Mouse (Mus musculus) embryonic facial prominence, embryonic 13.5 days (tissue): ENCODE results near the gene Bloc1s2. TPM values are rescaled to one million over a fixed set of nuclear protein-coding genes. Genes with fewer than 3 reads are reported as not detected.
"Not testable (repeated sequence)": the region's sequence is repeated elsewhere in the genome, so short reads cannot be mapped to it uniquely, and the experiment has no call there.

Source experiments
- ATAC-seq: fragments of 200-750 bp; cut with Nextera tagmentation; 2 replicates; pipeline ENCODE4 v1.8.0; 2017; ENCODE audit warnings: low read depth; ENCODE audit not compliant: insufficient number of reproducible peaks, insufficient read depth, low FRiP score, low TSS enrichment
- H3K27ac ChIP-seq: fragments of 300-500 bp; sonication (generic); 2 replicates; pipeline ENCODE4 v1.5.1; 2015; ENCODE audit warnings: moderate library complexity, mild to moderate bottlenecking, inconsistent platforms
- H3K27me3 ChIP-seq: fragments of 300-500 bp; sonication (generic); 2 replicates; pipeline ENCODE4 v1.6.1; 2015; ENCODE audit warnings: mild to moderate bottlenecking, inconsistent platforms
- H3K36me3 ChIP-seq: fragments of 300-500 bp; sonication (generic); 2 replicates; pipeline ENCODE4 v1.6.1; 2015; ENCODE audit warnings: mild to moderate bottlenecking, inconsistent platforms
- H3K4me1 ChIP-seq: fragments of 300-500 bp; sonication (generic); 2 replicates; pipeline ENCODE4 v1.6.1; 2015; ENCODE audit warnings: inconsistent platforms
- H3K4me2 ChIP-seq: fragments of 300-500 bp; sonication (generic); 2 replicates; pipeline ENCODE4 v1.6.1; 2015; ENCODE audit warnings: moderate library complexity, mild to moderate bottlenecking, inconsistent platforms
- H3K4me3 ChIP-seq: fragments of 300-500 bp; sonication (generic); 2 replicates; pipeline ENCODE4 v1.5.1; 2015; ENCODE audit warnings: mild to moderate bottlenecking, inconsistent platforms
- H3K9ac ChIP-seq: fragments of 300-500 bp; sonication (generic); 2 replicates; pipeline ENCODE4 v1.6.1; 2015; ENCODE audit warnings: mild to moderate bottlenecking, inconsistent platforms
- H3K9me3 ChIP-seq: fragments of 300-500 bp; sonication (generic); 2 replicates; pipeline ENCODE4 v1.6.1; 2016; ENCODE audit warnings: inconsistent platforms
- WGBS: fragments of 180-500 bp; shearing (Covaris S2); methylation state at CpG from one replicate; pipeline ENCODE4 v1.1.7; 2015; ENCODE audit warnings: mixed read lengths; 5-methylcytosine and 5-hydroxymethylcytosine counted together
- polyA plus RNA-seq: library from polyadenylated mRNA; unstranded; fragments of >200 nt; fragmentation: Nextera tagmentation; extraction: Ambion mirVana; gene quantifications from 2 replicates; pipeline ENCODE4 v1.2.1, GENCODE M21; 2015

The Bloc1s2 gene
- polyA plus RNA-seq, 1 experiment from 2014 or later, result 93.7 TPM

DNA sequence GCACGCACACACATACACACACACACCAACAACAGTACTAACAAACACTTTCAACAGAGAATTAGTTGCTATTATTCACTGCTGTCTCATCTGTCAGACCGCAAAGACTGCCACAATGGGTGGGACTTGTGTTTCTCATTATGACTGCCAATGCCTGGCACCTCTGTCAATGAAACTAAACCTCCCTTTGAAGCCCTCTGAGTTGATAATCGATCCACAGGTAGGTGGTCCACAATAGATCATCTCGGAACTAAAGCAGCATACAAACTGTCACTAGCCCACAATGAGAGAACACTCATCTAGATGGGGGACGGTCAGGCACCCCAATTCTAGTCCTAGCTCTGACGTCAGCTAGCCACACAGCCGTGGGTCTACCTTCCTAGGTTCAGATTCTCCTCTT is 25.1 kb downstream of the Bloc1s2 start:
- peaks cover 86% of the 10 kb centered on the region for H3K36me3 ChIP-seq
- WGBS, result 96% methylated on average over 7 of the region's 7 CpGs
- ATAC-seq, result no peak

DNA sequence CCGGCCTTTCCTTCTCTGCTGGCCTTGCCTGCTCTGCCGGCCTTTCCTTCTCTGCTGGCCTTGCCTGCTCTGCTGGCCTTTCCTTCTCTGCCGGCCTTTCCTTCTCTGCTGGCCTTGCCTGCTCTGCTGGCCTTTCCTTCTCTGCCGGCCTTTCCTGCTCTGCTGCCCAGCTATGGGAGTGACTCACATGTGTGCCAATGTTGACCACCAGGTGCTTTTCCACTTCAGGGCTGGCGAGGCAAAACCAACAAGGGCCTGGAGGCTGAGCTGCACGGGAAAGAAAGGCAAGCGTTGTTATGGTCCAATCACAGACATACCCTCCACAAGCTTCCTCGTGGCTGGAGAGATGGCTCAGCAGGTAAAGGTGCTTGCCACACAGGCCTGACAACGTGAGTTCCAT is 25.6 kb downstream of the Bloc1s2 start:
- H3K9ac ChIP-seq, H3K4me2 ChIP-seq, H3K27me3 ChIP-seq, ATAC-seq, H3K27ac ChIP-seq, H3K4me1 ChIP-seq, H3K9me3 ChIP-seq, H3K4me3 ChIP-seq: not testable (repeated sequence)
- 90% methylated on average over 9 of the region's 9 CpGs for WGBS
- peaks cover 88% of the 10 kb centered on the region for H3K36me3 ChIP-seq

More for the DNA sequence above, 25.1 kb downstream of the Bloc1s2 start:
- no peak overlapping the region for H3K4me2 ChIP-seq
- H3K27ac ChIP-seq, result no peak overlapping the region
- no peak overlapping the region for H3K9ac ChIP-seq
- no peak overlapping the region for H3K4me3 ChIP-seq
- H3K27me3 ChIP-seq, result no peaks in the 10 kb centered on the region
- H3K4me1 ChIP-seq, result no peaks in the 10 kb centered on the region
- no peaks in the 10 kb centered on the region for H3K9me3 ChIP-seq

DNA sequence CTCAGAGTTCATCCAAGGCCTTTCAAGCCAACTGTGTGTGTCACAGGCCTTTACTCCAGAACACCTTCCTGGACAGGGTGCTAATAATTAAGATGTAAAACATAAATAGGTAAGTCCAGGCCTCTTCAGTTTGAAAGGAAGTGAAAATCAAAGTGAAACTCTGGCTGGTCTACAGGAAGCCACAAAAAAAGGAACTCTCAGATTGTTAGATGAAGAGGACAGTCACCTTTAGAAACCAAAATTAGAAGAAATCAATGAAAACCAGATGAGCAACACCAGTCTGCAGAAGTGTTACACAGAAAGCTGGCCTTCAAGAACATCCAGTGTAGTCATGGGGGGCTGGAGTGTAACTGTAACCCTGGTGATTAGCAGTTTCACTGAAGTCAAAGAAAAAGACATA is 28.5 kb downstream of the Bloc1s2 start:
- no peak overlapping the region for H3K4me3 ChIP-seq
- no peaks in the 10 kb centered on the region for H3K27me3 ChIP-seq
- no peaks in the 10 kb centered on the region for H3K9me3 ChIP-seq
- H3K9ac ChIP-seq, result no peak overlapping the region
- H3K4me1 ChIP-seq, result no peaks in the 10 kb centered on the region
- no peak overlapping the region for H3K4me2 ChIP-seq
- peaks cover 85% of the 10 kb centered on the region for H3K36me3 ChIP-seq
- H3K27ac ChIP-seq, result no peak overlapping the region
- ATAC-seq, result no peak

DNA sequence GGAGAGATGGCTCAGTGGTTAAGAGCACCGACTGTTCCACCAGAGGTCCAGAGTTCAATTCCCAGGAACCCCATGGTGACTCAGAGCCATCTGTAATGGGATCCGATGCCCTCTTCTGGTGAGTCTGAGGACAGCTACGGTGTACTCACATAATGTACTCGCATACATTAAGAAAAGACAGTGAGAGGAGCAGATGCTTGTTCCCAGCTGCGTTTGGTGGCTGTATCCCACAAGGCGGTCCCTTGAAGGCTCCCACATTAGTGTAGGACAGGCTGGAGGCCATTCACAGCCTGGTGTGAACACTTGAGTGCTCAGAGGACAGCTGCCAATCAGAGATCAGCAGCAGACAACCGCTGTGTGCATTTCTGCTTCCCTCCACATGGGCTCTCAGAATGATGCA is 34.5 kb downstream of the Bloc1s2 start:
- H3K27me3 ChIP-seq, result no peaks in the 10 kb centered on the region

DNA sequence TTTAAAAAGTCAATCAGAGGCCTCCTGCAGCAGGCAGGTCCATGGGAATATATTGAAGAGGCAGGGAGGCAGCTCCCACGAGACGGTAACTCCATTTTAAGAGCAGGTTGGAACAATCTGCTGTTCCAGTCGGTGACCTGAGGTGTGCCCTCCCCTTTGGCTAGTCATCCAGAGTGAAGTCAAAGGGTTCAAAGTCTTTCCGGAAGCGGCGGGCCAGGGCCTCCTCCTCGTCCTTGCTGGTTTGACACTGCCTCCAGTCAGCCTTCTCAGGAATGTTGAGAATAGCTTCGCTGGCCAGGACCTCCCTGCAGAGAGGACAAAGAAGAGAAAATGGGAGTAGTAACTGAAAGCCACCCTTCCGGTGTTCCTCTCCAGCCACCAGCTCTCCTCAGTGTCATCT is 35.9 kb downstream of the Bloc1s2 start:
- WGBS, result 88% methylated on average over 9 of the region's 9 CpGs
- no peak overlapping the region for H3K4me3 ChIP-seq
- no peaks in the 10 kb centered on the region for H3K9me3 ChIP-seq
- H3K27me3 ChIP-seq, result no peaks in the 10 kb centered on the region
- ATAC-seq, result no peak
- no peak overlapping the region for H3K9ac ChIP-seq
- H3K36me3 ChIP-seq, result peaks cover 57% of the 10 kb centered on the region
- H3K4me1 ChIP-seq, result peaks cover 19% of the 10 kb centered on the region
- no peak overlapping the region for H3K4me2 ChIP-seq
- H3K27ac ChIP-seq, result no peak overlapping the region

More for the DNA sequence above, 34.5 kb downstream of the Bloc1s2 start:
- no peak for ATAC-seq
- peaks cover 8% of the 10 kb centered on the region for H3K4me1 ChIP-seq
- 65% methylated on average over 7 of the region's 7 CpGs for WGBS
- no peak overlapping the region for H3K4me2 ChIP-seq
- H3K9ac ChIP-seq, result no peak overlapping the region
- no peak overlapping the region for H3K27ac ChIP-seq
- peaks cover 68% of the 10 kb centered on the region for H3K36me3 ChIP-seq
- H3K4me3 ChIP-seq, result no peak overlapping the region
- H3K9me3 ChIP-seq, result no peaks in the 10 kb centered on the region

DNA sequence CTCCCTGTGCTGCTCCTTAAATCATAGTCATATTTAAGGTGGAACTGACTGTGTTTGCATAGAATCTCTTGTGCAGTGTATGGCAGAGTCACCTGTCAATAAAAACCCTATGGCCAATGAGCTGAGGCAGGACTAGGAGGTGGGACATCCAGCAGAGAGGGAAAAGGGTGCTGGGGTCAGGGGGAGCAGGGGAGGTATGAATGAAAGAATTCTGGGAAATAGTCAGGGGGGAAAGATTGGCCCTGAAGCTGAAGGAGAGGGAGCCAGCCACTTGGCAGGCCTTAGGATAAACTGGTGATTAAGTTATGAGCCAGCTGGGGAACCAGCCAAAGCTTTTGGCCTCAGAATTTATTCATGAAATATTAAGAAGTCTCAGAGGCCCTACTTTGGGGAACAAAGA is 37.2 kb downstream of the Bloc1s2 start:
- Histone ChIP-seq H3K9me3 (no peaks in the 10 kb centered on the region), H3K4me2 (no peak overlapping the region), H3K36me3 (peaks cover 45% of the 10 kb centered on the region), H3K27ac (no peak overlapping the region), H3K9ac (no peak overlapping the region), H3K4me3 (no peak overlapping the region), H3K4me1 (peaks cover 21% of the 10 kb centered on the region), H3K27me3 (no peaks in the 10 kb centered on the region)
- ATAC-seq, result no peak

DNA sequence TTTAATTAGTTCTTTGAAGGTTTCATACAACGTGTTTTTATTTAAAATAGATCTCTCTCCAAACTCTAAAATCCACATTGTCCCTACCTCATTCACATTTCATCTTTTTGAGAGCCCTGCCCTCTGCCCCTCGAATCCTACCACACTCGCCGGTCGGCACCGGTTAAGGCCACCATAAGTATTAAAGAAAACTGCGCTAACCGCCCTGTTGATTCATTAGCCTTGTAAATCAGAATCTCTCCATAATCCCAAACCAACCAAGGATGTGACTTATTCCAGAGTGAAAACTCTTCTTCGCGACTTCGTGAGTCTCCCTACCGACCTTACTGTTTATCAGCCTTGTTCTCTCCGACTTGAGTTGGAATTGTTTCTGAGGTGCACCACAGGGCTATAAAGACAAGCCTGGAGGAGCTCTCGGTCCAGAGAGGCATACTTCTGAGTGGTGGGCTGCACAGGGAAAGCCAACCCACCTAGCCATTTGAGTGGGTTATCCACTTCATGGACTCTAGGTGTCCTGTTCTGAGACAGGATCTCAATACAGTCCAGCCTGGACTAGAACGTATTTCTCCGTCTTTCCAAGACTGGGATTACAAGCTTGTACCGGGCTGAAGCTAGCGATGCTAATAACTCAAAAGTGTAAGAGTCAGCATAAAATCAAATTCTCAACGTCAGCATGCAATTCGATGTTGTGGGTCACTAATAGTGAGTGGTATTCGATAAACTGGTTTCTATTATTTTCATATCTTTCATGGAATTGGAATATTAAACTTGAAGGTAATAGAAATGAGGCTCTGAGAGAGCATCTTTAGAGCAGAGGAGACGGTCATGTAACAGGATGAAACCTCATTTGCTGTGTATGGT is 38.4 kb downstream of the Bloc1s2 start:
- Histone ChIP-seq H3K27me3 (no peaks in the 10 kb centered on the region), H3K9me3 (no peaks in the 10 kb centered on the region), H3K36me3 (peaks cover 36% of the 10 kb centered on the region), H3K4me3 (peak overlapping the region; percentile 82), H3K27ac (0 out of 2 replicates have a peak overlapping the region, but pooled peaks have one; percentile 17), H3K9ac (peak overlapping the region; percentile 95), H3K4me1 (peaks cover 21% of the 10 kb centered on the region), H3K4me2 (peak overlapping the region; percentile 91)
- no peak for ATAC-seq
- WGBS, result 28% methylated on average over 22 of the region's 22 CpGs

DNA sequence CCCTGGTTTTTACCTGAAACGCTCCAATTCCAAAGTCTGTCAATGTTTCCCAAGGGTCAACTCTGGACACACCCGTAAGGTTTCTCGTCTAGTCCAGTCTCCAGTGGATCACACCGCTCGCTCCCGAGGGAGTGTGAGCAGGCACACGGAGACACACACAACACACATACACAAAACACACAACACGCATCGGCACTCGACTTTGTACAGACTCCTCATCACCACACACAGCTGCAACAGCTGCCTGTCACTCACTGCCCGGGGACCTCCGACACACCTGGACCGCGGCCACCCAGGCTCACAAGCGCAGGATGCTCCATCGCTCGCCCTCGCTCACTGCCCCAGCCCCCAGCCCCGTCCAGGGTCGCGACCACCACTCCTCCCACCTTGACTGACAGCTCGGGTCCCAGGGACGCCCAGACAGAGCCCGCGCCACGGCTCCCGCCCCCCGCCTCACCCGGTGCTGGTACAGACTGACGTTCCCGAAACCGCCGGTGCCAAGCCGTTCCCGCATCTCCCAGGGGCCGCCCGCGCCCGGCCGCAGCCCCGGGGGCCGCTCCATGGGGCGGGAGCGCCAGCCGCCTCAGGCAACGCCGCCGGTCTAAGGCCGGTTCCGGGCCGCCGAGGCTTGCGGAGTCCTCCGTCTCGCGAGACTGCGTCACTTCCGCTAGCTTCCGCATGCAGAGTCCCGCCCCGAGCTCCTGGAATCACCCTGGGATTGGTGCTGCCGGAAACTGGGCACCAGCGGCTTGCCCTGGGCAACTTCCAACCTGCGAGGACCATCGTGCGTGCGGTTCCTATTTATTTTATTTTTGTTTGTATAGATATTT is 39.2 kb downstream of the Bloc1s2 start, which contains the start of gene Chuk:
Gene Chuk (minus strand): TSS at position 650 of the 830 bp plus-strand sequence.
- H3K27ac ChIP-seq, result peak within 1 kb of the TSS; percentile 55; the same call in 1 of the 2 replicates
- under 1% methylated on average over 67 of the region's 67 CpGs for WGBS
- ATAC-seq, result peak; percentile 98

DNA sequence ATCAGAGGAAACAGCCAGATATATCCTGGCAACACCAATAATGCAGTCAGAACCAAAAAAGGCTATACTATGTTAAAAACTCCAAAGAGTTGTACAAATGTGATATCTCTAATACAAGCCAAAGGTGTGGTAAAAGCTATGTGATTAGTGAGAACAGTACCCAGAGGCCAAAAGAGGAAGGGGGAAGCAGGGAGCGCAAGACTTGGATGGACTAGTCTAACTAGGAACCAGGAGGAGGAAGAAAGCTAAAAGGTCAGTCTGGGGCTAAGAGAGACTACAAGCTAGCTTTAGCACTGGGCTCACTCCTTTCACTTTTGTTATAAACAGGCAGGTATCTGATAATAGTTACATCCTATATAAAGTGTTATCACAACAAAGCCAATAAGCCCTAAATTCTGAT is 41.9 kb downstream of the Bloc1s2 start:
- no peak overlapping the region for H3K9ac ChIP-seq
- no peaks in the 10 kb centered on the region for H3K27me3 ChIP-seq
- no peak for ATAC-seq
- no peak overlapping the region for H3K4me2 ChIP-seq
- no peaks in the 10 kb centered on the region for H3K9me3 ChIP-seq
- peaks cover 21% of the 10 kb centered on the region for H3K4me1 ChIP-seq
- peaks cover 18% of the 10 kb centered on the region for H3K36me3 ChIP-seq
- no peak overlapping the region for H3K27ac ChIP-seq
- WGBS, result 90% methylated on average over 1 of the region's 1 CpGs
- H3K4me3 ChIP-seq, result no peak overlapping the region

More for the DNA sequence above, 39.2 kb downstream of the Bloc1s2 start, which contains the start of gene Chuk:
- peak within 1 kb of the TSS; percentile 95 for H3K9ac ChIP-seq
- peaks cover 21% of the 10 kb centered on the region for H3K4me1 ChIP-seq
- peak within 1 kb of the TSS; percentile 82 for H3K4me3 ChIP-seq
- H3K9me3 ChIP-seq, result no peaks in the 10 kb centered on the region
- H3K27me3 ChIP-seq, result no peaks in the 10 kb centered on the region
- H3K4me2 ChIP-seq, result peak within 1 kb of the TSS; percentile 91
- peaks cover 32% of the 10 kb centered on the region for H3K36me3 ChIP-seq

DNA sequence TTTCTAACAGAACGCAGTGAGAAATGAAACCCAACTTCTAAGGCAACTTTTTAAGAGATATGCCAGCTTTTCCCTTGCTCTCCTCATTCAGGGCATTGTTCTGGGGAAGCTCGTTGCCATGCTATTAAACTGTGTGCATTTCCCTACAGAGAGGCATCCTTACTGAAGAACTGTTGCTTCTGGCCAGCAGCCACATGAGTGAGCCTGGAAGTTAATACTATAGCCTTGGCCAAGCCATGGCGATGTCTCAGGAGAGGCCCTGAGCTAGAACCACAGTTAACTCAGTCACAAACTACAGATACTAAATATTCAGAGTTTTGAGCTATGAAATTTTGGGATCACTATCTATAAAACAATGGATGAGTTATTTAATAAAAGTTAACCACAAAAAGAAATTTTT is 43.2 kb downstream of the Bloc1s2 start:
- Histone ChIP-seq H3K27ac (no peak overlapping the region), H3K36me3 (peaks cover 25% of the 10 kb centered on the region), H3K27me3 (no peaks in the 10 kb centered on the region), H3K4me1 (peaks cover 17% of the 10 kb centered on the region), H3K4me2 (no peak overlapping the region), H3K9ac (no peak overlapping the region), H3K4me3 (no peak overlapping the region), H3K9me3 (no peaks in the 10 kb centered on the region)
- 91% methylated on average over 3 of the region's 3 CpGs for WGBS
- no peak for ATAC-seq

DNA sequence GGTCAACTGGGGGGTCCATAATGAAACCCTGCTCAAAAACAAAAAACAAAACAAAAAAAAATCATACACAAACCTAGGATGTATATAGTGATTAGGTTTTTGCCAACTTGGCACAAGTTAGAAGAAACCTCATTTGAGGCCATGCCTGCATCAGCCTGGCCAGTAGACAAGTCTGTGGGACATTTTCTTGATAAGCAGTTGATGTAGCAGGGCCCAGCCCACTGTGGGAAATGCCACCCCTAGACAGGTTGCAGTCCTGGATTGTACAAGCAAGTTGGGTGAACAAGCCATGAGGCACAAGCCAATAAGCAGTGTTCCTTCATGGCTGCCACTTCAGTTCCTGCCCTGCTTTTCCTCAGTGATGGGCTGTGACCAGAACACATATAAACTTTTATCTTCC is 45.4 kb downstream of the Bloc1s2 start:
- H3K9ac ChIP-seq, result no peak overlapping the region
- H3K4me3 ChIP-seq, result no peak overlapping the region
- ATAC-seq, result no peak
- no peaks in the 10 kb centered on the region for H3K9me3 ChIP-seq
- no peaks in the 10 kb centered on the region for H3K27me3 ChIP-seq
- peaks cover 5% of the 10 kb centered on the region for H3K4me1 ChIP-seq
- no peak overlapping the region for H3K27ac ChIP-seq
- no peak overlapping the region for H3K4me2 ChIP-seq
- H3K36me3 ChIP-seq, result peaks cover 44% of the 10 kb centered on the region
